Mouse (Mus musculus) regulatory T cell (primary cell): ENCODE measurements around the gene Tex47.

Experiments used
- in situ Hi-C: fragments of 300-600 bp; cut with MboI, MseI; formaldehyde crosslinking; loops from one replicate; pipeline ENCODE4 v1.15.1; 2025; ENCODE audit warnings: high pct_unique_total_duplicates

Tex47 gene

DNA sequence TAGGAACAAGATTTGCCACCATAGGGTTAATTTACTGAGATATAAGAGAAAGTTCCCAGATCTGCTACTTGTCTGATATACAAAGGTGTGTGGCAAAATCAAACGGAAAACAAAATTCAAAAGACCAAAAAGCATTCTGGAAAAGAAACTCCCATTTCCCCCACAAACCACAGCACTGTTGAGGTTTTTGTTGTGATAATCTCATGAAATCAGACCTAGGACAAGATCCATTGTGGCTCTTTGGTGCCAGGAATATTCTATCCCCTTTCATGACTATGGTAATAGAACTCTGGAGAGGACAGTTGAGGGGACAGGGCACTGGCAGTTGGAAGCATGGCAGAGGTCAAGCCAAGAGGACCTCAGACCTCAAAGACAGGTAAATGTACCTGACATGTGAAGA, at the start of gene Tex47:
Gene Tex47, plus strand, starts transcription at position 301 of the 400 bp plus-strand sequence.
- in situ Hi-C loops = no loop called here

DNA sequence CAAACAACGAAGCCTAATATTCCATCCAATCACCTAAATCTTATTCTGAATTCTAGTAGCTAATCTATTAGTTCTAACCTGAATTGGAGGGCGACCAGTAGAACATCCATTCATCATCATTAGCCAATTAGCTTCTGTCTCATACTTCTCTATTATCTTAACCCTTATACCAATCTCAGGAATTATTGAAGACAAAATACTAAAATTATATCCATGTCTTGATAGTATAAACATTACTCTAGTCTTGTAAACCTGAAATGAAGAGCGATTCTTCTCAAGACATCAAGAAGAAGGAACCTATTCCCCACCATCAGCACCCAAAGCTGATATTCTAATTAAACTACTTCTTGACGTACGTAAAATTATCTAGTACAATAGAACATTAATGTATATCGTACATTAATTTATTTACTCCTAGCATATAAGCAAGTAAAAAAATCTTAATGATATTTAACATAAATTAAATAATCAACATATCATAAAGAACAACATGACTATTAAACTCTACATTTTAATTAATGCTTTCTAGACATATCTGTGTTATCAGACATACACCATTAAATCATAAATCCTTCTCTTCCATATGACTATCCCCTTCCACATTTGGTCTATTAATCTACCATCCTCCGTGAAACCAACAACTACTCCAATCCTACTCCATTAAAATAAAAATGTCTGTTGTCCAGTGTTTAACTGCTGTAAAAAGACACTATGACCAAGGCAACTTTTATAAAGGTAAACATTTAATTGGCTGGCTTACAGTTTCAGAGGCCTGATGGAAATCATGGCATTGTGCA, 27.1 kb upstream of the Tex47 start:
- in situ Hi-C loops = loop anchor here (10.0 to 25.0 kb wide), 2 partner anchors 1232 to 1940 kb away; no protein-coding TSS in a partner anchor

DNA sequence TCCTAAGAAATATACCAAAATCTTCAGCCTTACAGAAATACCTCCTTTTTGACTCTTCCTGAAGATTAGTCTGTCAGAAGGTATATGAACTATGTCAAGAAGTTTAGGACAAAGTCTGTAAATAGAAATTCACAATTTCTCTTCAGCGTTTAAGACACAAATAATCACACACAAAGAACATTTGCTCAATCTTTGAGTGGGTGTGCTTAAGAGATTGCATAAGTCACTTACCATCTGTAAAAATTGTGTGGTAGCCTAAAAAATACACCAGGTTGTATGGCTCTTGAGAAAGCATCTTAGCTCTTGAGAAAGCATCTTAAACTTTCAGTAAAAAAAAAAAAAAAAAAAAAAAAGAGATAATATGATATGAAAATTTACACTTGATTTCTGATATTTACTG, 19.6 kb upstream of the Tex47 start:
- in situ Hi-C loops = loop anchor here (25.0 kb wide), 1 partner anchor 1947 kb away; no protein-coding TSS in a partner anchor

DNA sequence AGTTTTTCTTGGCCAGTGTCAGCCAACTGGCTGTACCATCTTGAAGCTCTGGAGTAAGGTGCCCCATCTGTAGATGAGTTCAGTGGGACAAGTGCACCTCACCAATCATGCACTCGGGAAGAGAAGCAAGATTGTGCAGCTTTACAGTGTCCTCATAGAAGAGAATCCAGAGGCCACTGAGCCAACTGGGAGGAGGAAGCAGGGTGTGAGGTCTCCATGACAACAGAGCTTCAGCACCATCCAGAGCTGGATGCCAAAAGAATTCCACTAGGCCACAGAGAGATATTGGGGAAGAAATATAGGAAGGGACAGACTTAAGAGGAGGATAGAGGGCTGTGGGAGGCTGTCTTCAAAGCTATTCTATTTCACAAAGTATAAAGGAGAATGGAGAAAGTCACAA, 950 bp upstream of the Tex47 start:
- in situ Hi-C loops = no loop called here

DNA sequence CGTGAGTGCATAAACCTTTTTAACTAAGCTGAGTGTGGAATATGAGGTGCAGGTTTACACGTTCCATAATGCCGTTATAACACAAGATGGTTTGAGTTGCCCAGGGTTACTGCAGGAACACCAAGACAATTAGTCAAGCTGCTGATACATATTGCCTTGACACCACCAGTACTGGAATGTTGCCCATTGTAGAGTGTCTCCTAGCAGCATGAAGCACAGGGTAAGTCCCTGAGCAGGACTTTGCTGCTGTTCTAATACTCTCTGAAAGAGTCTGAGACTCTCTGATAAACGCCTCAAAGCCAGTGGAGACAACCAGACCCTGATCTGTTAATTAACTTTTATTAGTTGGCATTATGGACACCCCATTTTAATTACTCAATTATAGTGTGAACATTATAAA, 21.7 kb downstream of the Tex47 start:
- in situ Hi-C loops = no loop called here

DNA sequence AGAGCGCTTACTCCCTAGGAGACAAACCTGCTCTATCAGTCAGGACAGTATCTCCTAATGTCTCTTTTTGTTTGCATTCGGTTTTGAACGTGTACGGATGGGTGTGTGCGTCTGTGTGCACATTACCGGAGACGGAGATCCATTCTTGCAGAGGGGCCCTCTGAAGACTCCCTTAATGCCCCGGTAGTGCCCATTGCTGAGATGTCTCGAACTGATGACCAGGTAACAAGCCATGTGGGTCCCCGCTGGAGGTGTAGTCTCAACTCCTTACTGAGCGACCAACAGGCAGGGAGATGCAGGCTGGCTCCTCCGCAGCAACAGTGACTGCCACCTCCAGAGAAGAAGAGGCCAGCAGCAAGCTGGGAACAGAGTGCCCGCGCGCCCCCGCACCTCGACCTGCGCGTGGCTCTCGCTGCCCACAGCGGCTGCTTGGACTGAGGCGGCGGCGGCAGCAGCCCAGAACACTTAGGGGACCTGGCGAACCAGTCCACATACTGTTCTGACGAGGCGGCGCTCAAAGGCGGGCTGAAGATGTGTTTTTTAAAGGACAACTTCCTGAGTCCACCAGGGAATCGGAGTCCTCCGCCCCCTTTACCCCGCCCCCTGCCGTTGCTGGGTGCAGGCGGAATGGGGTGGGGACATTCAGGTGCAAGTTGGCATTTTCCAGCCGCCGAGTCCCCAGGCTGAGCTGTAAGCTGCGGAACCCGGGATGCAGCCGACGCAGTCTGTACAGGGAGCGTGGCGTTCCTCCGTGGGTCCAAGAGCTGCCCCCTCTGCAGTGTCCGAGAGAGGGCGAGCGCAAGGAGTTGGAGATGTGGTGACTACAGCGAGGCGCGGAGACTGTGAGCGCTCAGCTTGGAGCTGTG, 40.5 kb downstream of the Tex47 start, which contains the start of gene Zfp804b:
Gene Zfp804b, minus strand, starts transcription at position 612 of the 866 bp plus-strand sequence.
- in situ Hi-C loops = no loop called here

DNA sequence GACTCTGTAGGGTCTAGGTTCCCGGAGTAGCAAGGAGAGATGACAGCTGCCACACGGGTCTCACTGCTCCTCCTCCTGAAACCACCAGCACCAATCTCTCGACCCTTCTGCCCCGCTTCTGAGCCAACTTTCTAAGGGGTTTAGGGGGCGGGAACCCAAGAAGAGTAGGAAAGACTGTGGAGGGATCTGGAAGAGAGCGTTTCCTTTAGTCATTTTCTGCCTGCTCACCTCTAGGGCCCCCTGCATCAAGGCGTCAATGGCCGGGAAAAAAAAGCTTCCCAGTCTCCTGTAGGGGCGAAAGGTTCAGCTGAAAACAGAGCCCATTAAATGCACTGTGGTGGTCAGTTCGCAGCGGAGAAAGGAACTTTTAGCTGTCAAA, 41.1 kb downstream of the Tex47 start:
- in situ Hi-C loops = no loop called here
